Mouse (Mus musculus) cerebellum, postnatal 4 days (tissue): ENCODE measurements at regions not wholly inside any gene's neighbourhood (a gene's known extent, or its start where the extent isn't known, plus 50 kb on each side); places are given as distances from the start of the nearest gene placed in this dataset.

Source experiments
- DNase-seq, 2 experiments: peaks; one replicate each; pipeline ENCODE4 v3.0.0; 2022; ENCODE audit warnings: low spot score in 2 of 2, mixed read lengths in 1 of 2

DNA sequence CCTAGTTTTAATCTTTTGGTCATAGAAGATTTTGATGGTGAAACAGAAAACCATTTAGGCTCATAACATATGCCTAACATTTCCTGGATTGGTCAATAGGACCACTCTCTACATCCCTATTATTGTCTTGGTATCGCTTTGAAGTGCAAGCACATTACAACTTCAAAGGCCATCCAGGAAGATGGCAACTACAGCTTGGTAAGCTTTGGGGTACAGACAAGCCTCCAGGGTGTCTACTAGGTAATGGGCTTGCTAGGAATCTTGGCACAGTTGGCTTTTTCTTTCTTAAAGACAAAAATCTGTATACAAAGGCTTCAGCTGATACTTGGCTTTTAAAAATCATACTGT, 90.8 kb downstream of the Brms1l start:
- no peak for DNase-seq

DNA sequence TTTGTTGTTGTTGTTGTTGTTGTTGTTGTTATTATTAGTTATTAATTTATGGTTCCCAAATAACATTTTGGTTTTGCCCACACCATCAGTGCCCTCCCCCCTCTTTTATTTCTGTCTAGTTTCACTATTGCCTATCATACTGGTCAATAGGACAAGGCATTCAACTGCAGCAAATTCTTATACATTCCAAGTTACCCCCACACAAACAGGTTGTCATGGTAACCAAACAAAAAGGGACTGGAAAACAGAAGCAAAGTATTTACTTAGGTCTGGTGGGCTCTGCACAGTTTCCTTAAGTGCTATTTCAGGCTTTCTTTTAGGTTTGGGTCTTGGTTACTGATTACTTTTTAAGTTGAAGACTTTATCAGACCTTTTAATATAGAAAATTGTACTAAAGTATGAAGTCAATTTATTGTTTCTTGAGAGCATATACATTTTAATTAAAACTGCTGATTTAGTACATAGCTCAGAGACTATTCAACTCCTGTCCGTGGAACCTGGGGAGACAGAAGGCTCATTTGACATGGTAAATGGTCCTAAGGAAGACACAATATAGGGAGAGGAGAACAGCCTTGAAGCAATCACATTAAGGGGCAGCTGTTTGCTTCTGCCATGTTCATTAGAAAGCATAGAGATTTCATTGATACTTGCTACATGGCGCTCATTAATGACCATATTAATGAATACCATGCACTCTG, 90.3 kb downstream of the Brms1l start:
- no peak for DNase-seq
